Mouse (Mus musculus): ENCODE data around the gene Ptf1a.

Ptf1a gene

GRCm38 (mm10) chr2:19455228-19455627, 9.8 kb downstream of the Ptf1a start:
- no peak for DNase-seq

GRCm38 (mm10) chr2:19455857-19456482, 10.5 kb downstream of the Ptf1a start:
- DNase-seq, result no peak

GRCm38 (mm10) chr2:19458785-19459184, 13.3 kb downstream of the Ptf1a start:
- DNase-seq, result no peak

GRCm38 (mm10) chr2:19461940-19462339, 16.5 kb downstream of the Ptf1a start:
- DNase-seq, result no peak

- no peak for DNase-seq
Measured at GRCm38 (mm10) chr2:19490262-19490661, 44.8 kb downstream of the Ptf1a start.
